Mouse (Mus musculus) forebrain, embryonic 15.5 days (tissue): ENCODE data around the gene Odf3b. TPM values are rescaled to one million over a fixed set of nuclear protein-coding genes. Genes with fewer than 3 reads are reported as not detected.

Experiments
- ATAC-seq: fragments of 200-750 bp; cut with Nextera tagmentation; replicated peaks from 2 replicates; pipeline ENCODE4 v1.8.0; 2017; ENCODE audit warnings: mild to moderate bottlenecking, moderate TSS enrichment, moderate library complexity
- H3K27ac ChIP-seq: fragments of 300-500 bp; sonication (generic); replicated peaks from 2 replicates; pipeline ENCODE4 v1.5.1; 2015; ENCODE audit warnings: mild to moderate bottlenecking, inconsistent platforms
- H3K27me3 ChIP-seq: fragments of 300-500 bp; sonication (generic); 2 replicates; pipeline ENCODE4 v1.6.1; 2015; ENCODE audit warnings: inconsistent platforms
- H3K36me3 ChIP-seq: fragments of 300-500 bp; sonication (generic); 2 replicates; pipeline ENCODE4 v1.6.1; 2015; ENCODE audit warnings: mild to moderate bottlenecking, inconsistent platforms
- H3K4me1 ChIP-seq: fragments of 300-500 bp; sonication (generic); 2 replicates; pipeline ENCODE4 v1.6.1; 2015; ENCODE audit warnings: inconsistent platforms
- H3K4me2 ChIP-seq: fragments of 300-500 bp; sonication (generic); replicated peaks from 2 replicates; pipeline ENCODE4 v1.6.1; 2015; ENCODE audit warnings: mild to moderate bottlenecking, inconsistent platforms
- H3K4me3 ChIP-seq: fragments of 300-500 bp; sonication (generic); 2 replicates; pipeline ENCODE4 v1.5.1; 2015; ENCODE audit warnings: mild to moderate bottlenecking, inconsistent platforms
- H3K9ac ChIP-seq: fragments of 300-500 bp; sonication (generic); replicated peaks from 2 replicates; pipeline ENCODE4 v1.6.1; 2015; ENCODE audit warnings: mild to moderate bottlenecking, inconsistent platforms
- H3K9me3 ChIP-seq: fragments of 300-500 bp; sonication (generic); 2 replicates; pipeline ENCODE4 v1.6.1; 2016; ENCODE audit warnings: inconsistent platforms
- WGBS: fragments of 180-500 bp; shearing (Covaris S2); methylation state at CpG from one replicate; pipeline ENCODE4 v1.1.7; 2015; ENCODE audit warnings: mixed read lengths; 5-methylcytosine and 5-hydroxymethylcytosine counted together
- polyA plus RNA-seq: library from polyadenylated mRNA; unstranded; fragments of >200 nt; fragmentation: Nextera tagmentation; extraction: Ambion mirVana; gene quantifications from 2 replicates; pipeline ENCODE4 v1.2.1, GENCODE M21; 2015

Gene Odf3b
- polyA plus RNA-seq = 1.8 and 4.0 TPM in 2 replicates

GRCm38 (mm10) chr15:89378831-89379401 lies at the start of gene Odf3b:
Odf3b (minus strand) TSS chr15:89379282.
- H3K4me2 ChIP-seq = peak within 1 kb of the TSS; percentile 57
- no peak within 1 kb of the TSS for H3K27ac ChIP-seq
- H3K9ac ChIP-seq = peak within 1 kb of the TSS; percentile 41
- H3K27me3 ChIP-seq = peaks cover 45% of the 10 kb centered on the region
- no peaks in the 10 kb centered on the region for H3K36me3 ChIP-seq
- no peak for ATAC-seq
- H3K4me3 ChIP-seq = peak within 1 kb of the TSS; percentile 39
- peaks cover 20% of the 10 kb centered on the region for H3K4me1 ChIP-seq
- H3K9me3 ChIP-seq = no peaks in the 10 kb centered on the region
- WGBS = under 1% methylated on average over 29 of the region's 33 CpGs

GRCm38 (mm10) chr15:89428136-89428790 lies 49.2 kb upstream of the Odf3b start:
- H3K27ac ChIP-seq = 0 out of 2 replicates have a peak overlapping the region, but pooled peaks have one; percentile 97
- H3K4me1 ChIP-seq = peaks cover 22% of the 10 kb centered on the region
- no peaks in the 10 kb centered on the region for H3K27me3 ChIP-seq
- peak overlapping the region; percentile 79; the same call in 1 of the 2 replicates for H3K9ac ChIP-seq
- 80% methylated on average over 19 of the region's 19 CpGs for WGBS
- ATAC-seq = no peak
- H3K4me2 ChIP-seq = peak overlapping the region; percentile 79
- H3K4me3 ChIP-seq = peak overlapping the region; percentile 81
- peaks cover 21% of the 10 kb centered on the region; the same call in 1 of the 2 replicates for H3K36me3 ChIP-seq
- no peaks in the 10 kb centered on the region for H3K9me3 ChIP-seq

GRCm38 (mm10) chr15:89426716-89427115 lies 47.6 kb upstream of the Odf3b start:
- H3K9me3 ChIP-seq = no peaks in the 10 kb centered on the region
- peaks cover 21% of the 10 kb centered on the region; the same call in 1 of the 2 replicates for H3K36me3 ChIP-seq
- H3K27ac ChIP-seq = no peak overlapping the region
- no peak overlapping the region for H3K4me3 ChIP-seq
- peaks cover 22% of the 10 kb centered on the region for H3K4me1 ChIP-seq
- 84% methylated on average over 10 of the region's 10 CpGs for WGBS
- no peak overlapping the region for H3K4me2 ChIP-seq
- H3K9ac ChIP-seq = no peak overlapping the region
- ATAC-seq = no peak
- no peaks in the 10 kb centered on the region for H3K27me3 ChIP-seq

- H3K4me1 ChIP-seq = peaks cover 18% of the 10 kb centered on the region
- H3K27ac ChIP-seq = no peak within 1 kb of the TSS
- H3K9ac ChIP-seq = no peak within 1 kb of the TSS
- H3K9me3 ChIP-seq = no peaks in the 10 kb centered on the region
- no peaks in the 10 kb centered on the region for H3K27me3 ChIP-seq
- no peak within 1 kb of the TSS for H3K4me2 ChIP-seq
- ATAC-seq = no peak
- WGBS = 38% methylated on average over 6 of the region's 6 CpGs
- no peak within 1 kb of the TSS for H3K4me3 ChIP-seq
- peaks cover 21% of the 10 kb centered on the region; the same call in 1 of the 2 replicates for H3K36me3 ChIP-seq
Measured at GRCm38 (mm10) chr15:89425711-89426121, 46.6 kb upstream of the Odf3b start, which contains the start of gene Cpt1b. Cpt1b (minus strand) TSS chr15:89425863.

GRCm38 (mm10) chr15:89424621-89425020 lies 45.5 kb upstream of the Odf3b start:
- no peak overlapping the region for H3K9ac ChIP-seq
- no peak overlapping the region for H3K27ac ChIP-seq
- no peak overlapping the region for H3K4me3 ChIP-seq
- H3K4me1 ChIP-seq = peaks cover 12% of the 10 kb centered on the region
- no peaks in the 10 kb centered on the region for H3K27me3 ChIP-seq
- H3K9me3 ChIP-seq = no peaks in the 10 kb centered on the region
- 82% methylated on average over 8 of the region's 8 CpGs for WGBS
- ATAC-seq = no peak
- peaks cover 28% of the 10 kb centered on the region; the same call in 1 of the 2 replicates for H3K36me3 ChIP-seq
- H3K4me2 ChIP-seq = no peak overlapping the region

GRCm38 (mm10) chr15:89421938-89422337 lies 42.9 kb upstream of the Odf3b start:
- H3K4me3 ChIP-seq = no peak overlapping the region
- H3K9ac ChIP-seq = no peak overlapping the region
- H3K9me3 ChIP-seq = no peaks in the 10 kb centered on the region
- peaks cover 34% of the 10 kb centered on the region; the same call in 1 of the 2 replicates for H3K36me3 ChIP-seq
- no peaks in the 10 kb centered on the region for H3K4me1 ChIP-seq
- H3K27me3 ChIP-seq = no peaks in the 10 kb centered on the region
- WGBS = 94% methylated on average over 9 of the region's 9 CpGs
- ATAC-seq = no peak
- no peak overlapping the region for H3K27ac ChIP-seq
- no peak overlapping the region for H3K4me2 ChIP-seq

- WGBS = 91% methylated on average over 8 of the region's 8 CpGs
- no peak overlapping the region for H3K4me2 ChIP-seq
- H3K36me3 ChIP-seq = peaks cover 16% of the 10 kb centered on the region; the same call in 1 of the 2 replicates
- no peak overlapping the region for H3K9ac ChIP-seq
- no peaks in the 10 kb centered on the region for H3K4me1 ChIP-seq
- no peaks in the 10 kb centered on the region for H3K9me3 ChIP-seq
- H3K4me3 ChIP-seq = no peak overlapping the region
- H3K27ac ChIP-seq = no peak overlapping the region
- no peak for ATAC-seq
- H3K27me3 ChIP-seq = no peaks in the 10 kb centered on the region
Measured at GRCm38 (mm10) chr15:89415282-89415681, 36.2 kb upstream of the Odf3b start.

- H3K4me1 ChIP-seq = no peaks in the 10 kb centered on the region
- WGBS = 91% methylated on average over 22 of the region's 24 CpGs
- ATAC-seq = no peak
- no peak within 1 kb of the TSS for H3K27ac ChIP-seq
- no peak within 1 kb of the TSS for H3K4me2 ChIP-seq
- H3K9ac ChIP-seq = no peak within 1 kb of the TSS
- H3K27me3 ChIP-seq = no peaks in the 10 kb centered on the region
- no peak within 1 kb of the TSS for H3K4me3 ChIP-seq
- no peaks in the 10 kb centered on the region for H3K36me3 ChIP-seq
- no peaks in the 10 kb centered on the region for H3K9me3 ChIP-seq
Measured at GRCm38 (mm10) chr15:89410118-89410517, 31.0 kb upstream of the Odf3b start, which contains the start of gene Syce3. Syce3 (minus strand) TSS chr15:89410503.

GRCm38 (mm10) chr15:89406691-89407090 lies 27.6 kb upstream of the Odf3b start:
- Histone ChIP-seq H3K27me3 (no peaks in the 10 kb centered on the region), H3K27ac (no peak overlapping the region), H3K36me3 (no peaks in the 10 kb centered on the region), H3K4me3 (no peak overlapping the region), H3K9me3 (no peaks in the 10 kb centered on the region), H3K4me1 (no peaks in the 10 kb centered on the region), H3K4me2 (no peak overlapping the region), H3K9ac (no peak overlapping the region)
- no peak for ATAC-seq

GRCm38 (mm10) chr15:89404831-89405623 lies 25.9 kb upstream of the Odf3b start:
- H3K4me2 ChIP-seq = no peak overlapping the region
- no peak overlapping the region for H3K27ac ChIP-seq
- ATAC-seq = no peak
- H3K36me3 ChIP-seq = no peaks in the 10 kb centered on the region
- no peaks in the 10 kb centered on the region for H3K4me1 ChIP-seq
- no peaks in the 10 kb centered on the region for H3K27me3 ChIP-seq
- 88% methylated on average over 10 of the region's 10 CpGs for WGBS
- no peak overlapping the region for H3K9ac ChIP-seq
- H3K9me3 ChIP-seq = no peaks in the 10 kb centered on the region
- no peak overlapping the region for H3K4me3 ChIP-seq

GRCm38 (mm10) chr15:89402471-89402870 lies 23.4 kb upstream of the Odf3b start:
- 90% methylated on average over 1 of the region's 1 CpGs for WGBS

GRCm38 (mm10) chr15:89399716-89400115 lies 20.6 kb upstream of the Odf3b start:
- Histone ChIP-seq H3K9ac (no peak overlapping the region), H3K9me3 (no peaks in the 10 kb centered on the region), H3K4me3 (no peak overlapping the region), H3K27ac (no peak overlapping the region), H3K4me1 (no peaks in the 10 kb centered on the region), H3K4me2 (no peak overlapping the region), H3K36me3 (no peaks in the 10 kb centered on the region), H3K27me3 (no peaks in the 10 kb centered on the region)
- WGBS = 44% methylated on average over 1 of the region's 1 CpGs
- no peak for ATAC-seq

More at GRCm38 (mm10) chr15:89402471-89402870, 23.4 kb upstream of the Odf3b start:
- Histone ChIP-seq H3K27ac (no peak overlapping the region), H3K36me3 (no peaks in the 10 kb centered on the region), H3K27me3 (no peaks in the 10 kb centered on the region), H3K9me3 (no peaks in the 10 kb centered on the region), H3K4me2 (no peak overlapping the region), H3K9ac (no peak overlapping the region), H3K4me1 (no peaks in the 10 kb centered on the region), H3K4me3 (no peak overlapping the region)
- ATAC-seq = no peak
